Mouse (Mus musculus): Measurements from ENCODE around the gene Zfpm1.

DNA sequence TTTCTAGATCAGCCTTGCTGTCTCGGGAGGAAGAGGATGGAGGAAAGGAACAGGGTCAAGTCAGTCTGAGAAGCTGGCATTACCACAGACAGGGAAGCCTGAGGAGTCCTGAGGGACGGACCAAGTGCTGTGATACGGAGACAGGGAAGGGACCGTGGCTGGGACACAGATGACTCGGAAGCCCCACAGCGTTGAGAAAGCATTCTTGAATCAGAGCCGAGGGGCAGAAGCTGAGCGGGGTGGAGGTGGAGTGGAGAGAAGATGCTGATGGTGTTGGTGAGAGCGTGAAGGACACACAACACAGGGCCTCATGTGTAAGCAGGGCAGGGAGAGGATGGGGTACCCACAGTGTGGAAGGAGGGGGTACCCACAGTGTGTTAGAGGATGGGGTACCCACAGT is 13.4 kb downstream of the Zfpm1 start:
- TF ChIP-seq CTCF (IDR thresholded peaks at IDR 0.05; ENCODE audit: extremely low read depth, insufficient read depth, insufficient read length, insufficient replicate concordance) (no peak), POLR2A (IDR thresholded peaks at IDR 0.05; ENCODE audit: low read depth, low read length) (no peak)
